Mouse (Mus musculus): Measurements from ENCODE around the gene Ltbp3. TPM values are rescaled to one million over a fixed set of nuclear protein-coding genes. Genes with fewer than 3 reads are reported as not detected.
"Not testable (repeated sequence)": the region's sequence is repeated elsewhere in the genome, so short reads cannot be mapped to it uniquely, and the experiment has no call there.

Ltbp3 gene
- polyA plus RNA-seq, 1 experiment = 18.4 TPM

DNA sequence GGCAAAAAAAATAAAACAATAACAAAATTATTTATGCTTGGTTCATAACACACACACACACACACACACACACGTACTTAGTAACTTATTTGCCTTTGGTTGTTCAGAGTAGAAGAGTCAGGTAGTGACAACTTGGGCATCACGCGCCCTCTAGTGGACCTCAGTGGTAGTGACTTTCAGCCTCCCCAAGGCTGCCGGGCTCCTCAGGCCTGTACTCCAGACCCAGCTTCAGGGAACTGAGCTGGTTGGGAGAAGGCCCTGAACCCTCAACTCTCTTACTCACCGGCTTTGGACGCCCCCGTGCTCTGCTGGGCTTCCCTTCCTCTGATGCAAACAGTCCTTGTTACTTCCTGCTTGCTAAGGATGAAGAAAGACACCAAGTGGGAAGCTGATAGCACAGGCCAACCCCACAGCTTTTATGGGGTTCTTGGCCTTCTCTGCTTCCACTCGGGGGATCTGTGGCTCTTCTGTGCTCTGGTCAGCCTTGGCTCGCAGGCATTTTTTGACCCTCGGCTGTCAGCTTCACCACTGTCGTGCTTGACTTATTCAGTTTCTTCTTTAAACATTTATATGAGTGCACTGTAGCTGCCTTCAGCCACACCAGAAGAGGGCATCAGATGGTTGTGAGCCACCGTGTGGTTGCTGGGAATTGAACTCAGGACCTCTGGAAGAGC is 45.9 kb downstream of the Ltbp3 start:
- 9% methylated on average over 12 of the region's 12 CpGs for WGBS
- DNase-seq (ENCODE audit: low read depth, low spot score) = no peak

DNA sequence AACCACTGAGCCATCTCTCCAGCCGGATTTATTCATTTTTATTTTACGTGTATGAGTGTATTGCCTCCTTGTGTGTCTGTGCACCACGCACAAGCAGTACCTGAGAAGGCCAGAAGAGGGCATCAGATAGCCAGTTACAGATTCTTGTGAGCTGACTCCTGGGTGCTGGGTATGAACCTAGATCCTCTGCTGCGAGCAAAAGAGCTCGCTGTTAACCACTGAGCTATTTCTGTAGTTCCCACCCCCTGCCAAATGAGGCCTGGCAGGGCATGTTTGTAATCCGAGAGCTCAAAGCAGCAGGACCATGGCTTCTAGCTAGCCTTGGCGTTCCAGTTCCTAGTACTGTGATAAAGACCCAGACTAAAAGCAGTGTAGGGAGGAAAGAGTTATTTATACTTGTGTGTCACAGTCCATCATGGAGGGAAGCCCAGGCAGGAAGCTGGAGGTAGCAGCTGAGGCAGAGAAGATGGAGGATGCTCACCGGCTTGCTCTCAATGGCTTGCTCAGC is 46.5 kb downstream of the Ltbp3 start:
- WGBS = 25% methylated on average over 8 of the region's 8 CpGs

DNA sequence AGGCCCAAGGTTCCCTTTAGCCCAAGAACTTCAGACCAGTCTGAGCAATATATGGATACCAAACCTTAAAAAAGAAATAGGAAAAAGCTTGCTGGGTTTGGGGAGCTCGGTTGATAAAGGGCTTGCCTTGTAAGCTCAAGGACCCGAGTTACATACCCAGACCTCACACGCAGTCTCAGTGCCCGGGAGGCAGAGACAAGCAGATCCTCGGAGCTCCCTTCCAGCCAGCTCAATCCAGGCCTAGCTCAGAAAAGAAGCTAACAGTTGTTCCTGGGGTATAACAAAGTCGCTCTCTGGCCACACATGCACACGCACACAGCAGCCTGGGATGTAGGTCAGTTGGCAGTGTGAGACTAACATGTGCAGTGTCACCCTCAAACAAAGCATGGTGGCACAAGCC is 47.2 kb downstream of the Ltbp3 start:
- no peak for DNase-seq (ENCODE audit: low read depth, low spot score)
- 89% methylated on average over 7 of the region's 7 CpGs for WGBS

More for the DNA sequence above, 46.5 kb downstream of the Ltbp3 start:
- DNase-seq (ENCODE audit: low read depth, low spot score) = no peak

DNA sequence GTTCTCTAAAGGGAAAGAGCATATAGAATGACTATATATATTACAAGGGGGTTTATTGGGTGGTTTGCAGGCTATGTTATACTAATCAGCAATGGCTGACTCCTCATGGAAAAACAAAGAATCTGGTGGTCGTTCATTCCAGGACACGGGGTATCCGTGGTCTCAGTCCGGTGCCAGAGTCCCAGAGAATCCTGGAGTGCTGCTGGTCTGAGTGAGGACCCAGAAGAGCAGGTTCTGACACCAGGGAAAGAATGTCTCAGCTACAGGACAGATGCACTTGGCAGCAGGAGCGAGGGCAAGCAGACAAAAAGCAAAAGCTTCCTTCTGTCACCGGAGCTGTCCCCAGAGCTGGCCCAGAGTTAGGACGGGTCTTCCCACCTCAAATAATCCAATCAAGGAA is 47.9 kb downstream of the Ltbp3 start:
- no peak for DNase-seq (ENCODE audit: low read depth, low spot score)
- 89% methylated on average over 7 of the region's 7 CpGs for WGBS

DNA sequence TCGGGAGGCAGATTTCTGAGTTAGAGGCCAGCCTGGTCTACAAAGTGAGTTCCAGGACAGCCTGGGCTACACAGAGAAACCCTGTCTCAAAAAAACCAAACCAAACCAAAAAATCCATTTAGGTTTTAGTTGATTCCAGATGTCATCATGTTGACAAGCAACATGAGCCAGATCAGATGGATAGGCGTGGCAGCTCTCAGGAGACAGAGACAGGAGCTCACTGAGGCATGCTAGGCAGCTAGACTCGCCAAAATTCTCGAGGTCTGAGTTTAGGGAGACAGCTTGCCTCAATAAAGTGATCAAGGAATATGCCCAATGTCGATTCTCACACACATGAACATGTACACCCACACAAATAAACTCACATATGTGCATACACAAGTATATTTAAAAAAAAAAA is 48.4 kb downstream of the Ltbp3 start:
- 65% methylated on average over 5 of the region's 5 CpGs for WGBS
- no peak for DNase-seq (ENCODE audit: low read depth, low spot score)

DNA sequence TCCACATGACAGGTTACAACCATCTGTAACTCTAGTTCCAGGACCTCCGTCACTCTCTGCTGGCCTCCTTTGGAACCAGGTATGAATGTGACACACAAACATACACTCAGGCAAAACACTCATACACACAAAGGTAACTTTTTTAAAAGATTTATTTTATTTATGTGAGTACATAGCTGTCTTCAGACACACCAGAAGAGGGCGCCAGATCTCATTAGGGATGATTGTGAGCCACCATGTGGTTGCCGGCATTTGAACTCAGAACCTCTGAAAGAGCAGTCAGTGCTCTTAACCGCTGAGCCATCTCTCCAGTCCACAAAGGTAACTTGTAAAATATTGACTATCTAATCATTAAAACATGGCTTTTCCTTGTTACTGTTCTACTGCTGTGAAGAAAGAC is 50.6 kb downstream of the Ltbp3 start:
- WGBS = 66% methylated on average over 4 of the region's 4 CpGs
- DNase-seq (ENCODE audit: low read depth, low spot score) = no peak

DNA sequence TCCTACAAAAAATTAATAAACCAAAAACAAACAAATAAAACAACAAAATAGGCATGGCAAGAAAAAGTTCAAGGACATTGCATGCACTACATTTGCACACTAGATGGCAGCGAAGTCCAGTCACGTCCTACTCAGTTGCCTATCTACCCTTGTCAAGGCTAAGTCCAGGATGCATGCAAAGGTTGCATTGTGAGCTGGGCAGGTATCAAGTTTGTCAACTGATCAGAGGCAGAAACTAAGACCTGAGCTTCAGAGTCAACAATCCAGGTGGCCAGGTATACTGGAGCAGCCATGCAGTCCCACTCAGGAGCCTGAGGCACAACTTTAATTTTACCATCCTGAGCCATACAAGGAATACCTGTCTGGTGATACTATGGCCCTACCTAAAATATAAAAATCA is 52.4 kb downstream of the Ltbp3 start:
- WGBS = 2% methylated on average over 2 of the region's 2 CpGs
- DNase-seq (ENCODE audit: low read depth, low spot score) = no peak

DNA sequence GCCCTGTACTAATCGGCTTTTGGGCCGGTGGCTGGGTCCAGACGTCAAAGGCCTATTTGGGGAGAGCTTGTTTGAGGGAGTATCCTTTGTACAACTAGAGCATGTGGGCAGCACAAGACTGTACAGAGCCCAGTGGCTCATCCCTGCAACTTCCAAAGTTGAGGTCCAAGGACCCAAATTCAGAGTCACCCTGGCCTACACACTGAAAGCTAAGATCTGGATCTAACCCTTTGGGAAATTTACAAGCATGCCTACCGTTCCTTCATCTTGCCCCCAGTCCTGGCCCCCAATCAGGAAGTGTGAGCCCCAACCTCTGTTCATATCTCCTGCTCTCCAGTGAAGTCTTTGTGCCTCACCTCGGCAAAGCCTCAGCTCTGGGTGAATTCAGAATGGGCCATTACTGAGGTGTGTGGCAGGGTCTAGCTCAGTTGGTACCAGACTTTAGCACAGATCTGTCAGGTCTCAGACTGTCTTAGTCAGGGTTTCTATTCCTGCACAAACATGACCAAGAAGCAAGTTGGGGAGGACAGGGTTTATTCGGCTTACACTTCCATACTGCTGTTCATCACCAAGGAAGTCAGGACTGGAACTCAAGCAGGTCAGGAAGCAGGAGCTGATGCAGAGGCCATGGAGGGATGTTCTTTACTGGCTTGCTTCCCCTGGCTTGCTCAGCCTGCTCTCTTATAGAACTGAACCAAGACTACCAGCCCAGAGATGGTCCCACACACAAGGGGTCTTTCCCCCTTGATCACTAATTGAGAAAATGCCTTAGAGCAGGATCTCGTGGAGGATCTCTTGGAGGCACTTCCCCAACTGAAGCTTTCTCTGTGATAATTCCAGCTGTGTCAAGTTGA is 53.4 kb downstream of the Ltbp3 start:
- WGBS = 18% methylated on average over 7 of the region's 7 CpGs
- not testable (repeated sequence) for DNase-seq (ENCODE audit: low read depth, low spot score)

DNA sequence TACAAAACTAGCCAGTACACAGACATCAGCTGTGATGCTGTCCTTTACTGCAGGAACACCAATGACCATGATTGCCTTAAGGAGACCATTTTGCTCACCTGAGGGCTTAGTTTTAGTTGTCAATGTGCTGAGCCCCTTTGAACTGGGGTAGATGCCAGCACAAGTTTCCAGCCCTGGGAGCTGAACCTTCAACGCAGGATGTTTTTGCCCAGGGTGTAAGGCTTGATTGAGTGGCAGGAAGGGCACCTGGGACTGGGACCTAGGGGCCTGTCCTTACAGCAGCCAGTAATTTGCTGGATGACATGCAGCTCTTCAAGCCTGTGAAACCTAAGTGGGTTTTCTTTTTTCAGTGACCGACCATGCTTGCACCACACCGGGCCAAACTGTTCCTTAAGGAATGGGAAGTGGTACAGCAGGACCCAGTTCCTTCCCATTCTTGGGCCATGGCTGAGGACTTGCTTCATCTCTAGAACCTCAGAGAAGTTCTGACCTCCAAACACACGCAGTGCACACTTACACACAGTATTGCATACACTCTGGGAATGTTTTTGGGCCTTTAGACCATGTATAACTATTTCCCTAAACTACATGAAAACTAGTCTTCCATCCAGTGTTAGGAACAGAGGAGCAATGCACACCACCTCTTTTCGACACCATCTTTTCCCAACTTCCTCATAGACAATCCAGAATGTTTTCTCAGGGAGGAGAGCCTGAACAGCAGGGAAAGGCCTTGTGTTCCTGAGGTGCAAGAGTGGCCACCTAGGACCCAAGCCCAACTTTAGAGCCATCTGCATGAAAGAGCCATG is 54.3 kb downstream of the Ltbp3 start:
- no peak for DNase-seq (ENCODE audit: low read depth, low spot score)
- WGBS = 22% methylated on average over 5 of the region's 5 CpGs

DNA sequence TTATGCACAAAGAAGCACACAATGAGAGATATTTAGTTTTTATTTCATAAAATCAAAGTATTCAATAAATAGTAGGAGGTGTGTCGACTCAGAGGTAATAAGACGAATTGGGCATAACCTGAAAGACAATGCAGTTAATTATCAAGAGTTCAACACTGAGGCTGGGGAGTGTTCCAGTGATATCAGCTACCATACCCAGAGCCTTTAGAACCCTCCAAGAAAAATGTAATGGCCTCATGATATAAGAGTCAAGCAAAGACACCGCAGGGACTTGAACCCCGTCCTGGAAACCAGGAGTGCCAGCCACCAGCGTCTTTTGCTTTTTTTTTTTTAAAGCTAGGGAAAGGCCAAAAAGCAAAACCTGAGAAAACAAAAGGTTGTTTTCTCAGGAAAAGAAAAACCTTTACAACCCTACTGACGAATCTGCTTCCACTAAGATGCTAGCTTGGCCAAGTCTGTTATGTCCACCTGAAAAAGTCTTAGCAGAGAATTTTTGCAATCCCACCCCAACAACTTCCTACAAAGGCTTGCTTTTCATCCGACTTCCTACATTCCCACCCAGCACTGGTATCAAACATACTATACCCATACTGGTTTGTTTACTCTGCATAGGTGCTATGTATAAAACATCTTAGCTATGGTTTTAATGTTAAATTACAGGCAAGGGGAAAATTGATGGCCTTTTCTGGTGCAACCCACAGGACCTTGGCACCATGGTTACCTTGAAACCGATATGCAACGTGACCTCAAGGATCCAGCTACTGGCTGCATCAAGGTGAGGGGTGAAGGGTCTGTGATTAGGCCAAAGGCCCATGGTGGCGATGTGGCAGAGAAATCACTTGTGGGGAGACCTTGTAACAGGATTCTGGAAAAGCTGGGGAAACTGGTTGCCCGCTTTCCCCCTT is 55.2 kb downstream of the Ltbp3 start:
- no peak for DNase-seq (ENCODE audit: low read depth, low spot score)
- 37% methylated on average over 11 of the region's 11 CpGs for WGBS

DNA sequence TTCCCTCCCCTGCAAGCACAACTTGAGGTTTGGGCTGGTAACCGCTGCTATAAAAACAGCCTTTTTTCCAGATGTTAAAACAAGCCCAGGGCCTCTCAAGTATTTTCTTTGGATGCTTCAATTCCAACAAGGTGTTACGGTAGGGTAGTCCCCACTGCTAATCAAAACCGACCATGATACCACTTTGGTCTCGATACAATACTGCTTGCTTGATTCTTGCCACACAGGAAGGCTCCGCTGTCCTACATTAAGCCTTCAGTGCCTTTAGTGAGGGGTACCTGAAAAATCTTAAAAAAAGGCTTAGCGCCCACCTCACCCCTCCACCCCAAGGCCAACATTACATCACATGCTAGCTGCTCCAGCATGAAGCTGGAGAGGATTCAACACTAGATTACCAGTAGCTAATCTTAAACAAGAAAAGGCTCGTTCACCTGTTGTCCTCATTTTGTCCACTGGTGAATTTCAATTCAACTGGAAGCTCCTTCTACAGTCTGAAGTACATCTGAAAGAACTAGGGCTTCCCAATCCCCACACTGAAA is 55.9 kb downstream of the Ltbp3 start:
- no peak for DNase-seq (ENCODE audit: low read depth, low spot score)
- WGBS = 32% methylated on average over 7 of the region's 7 CpGs

DNA sequence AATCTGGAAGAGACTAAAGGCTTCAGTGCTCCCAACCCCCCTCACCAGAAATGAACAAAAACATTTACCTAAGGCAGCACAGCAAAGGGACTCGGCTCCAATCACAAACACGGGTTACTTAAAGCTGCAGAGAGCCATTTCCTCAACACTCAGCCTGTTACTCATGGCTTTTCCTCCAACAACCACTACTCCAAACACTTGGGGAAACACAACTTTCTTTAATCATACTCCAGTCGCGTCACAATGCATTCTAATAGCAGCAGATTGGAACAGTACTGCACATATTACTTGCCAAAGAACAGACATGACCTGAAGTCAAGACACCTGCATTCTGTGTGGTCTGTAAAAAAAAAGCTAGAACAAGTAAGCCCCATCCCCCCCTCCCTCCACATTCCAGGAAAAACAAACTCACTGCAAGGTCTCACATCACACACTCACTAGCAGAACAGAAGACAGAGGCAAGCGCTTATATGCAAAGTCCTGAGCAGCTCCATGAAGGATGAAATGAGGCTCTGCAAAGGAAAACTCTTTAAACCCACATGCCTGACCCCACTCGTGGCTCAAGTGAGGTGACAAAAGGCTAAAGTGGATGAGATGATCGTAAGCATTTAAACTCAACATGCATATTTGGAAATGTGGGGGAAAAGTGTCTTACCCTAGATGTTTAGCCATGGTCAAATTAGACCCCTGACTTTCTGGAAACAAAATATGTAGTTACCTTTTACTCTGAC is 56.8 kb downstream of the Ltbp3 start:
- 1% methylated on average over 7 of the region's 7 CpGs for WGBS
- no peak for DNase-seq (ENCODE audit: low read depth, low spot score)

DNA sequence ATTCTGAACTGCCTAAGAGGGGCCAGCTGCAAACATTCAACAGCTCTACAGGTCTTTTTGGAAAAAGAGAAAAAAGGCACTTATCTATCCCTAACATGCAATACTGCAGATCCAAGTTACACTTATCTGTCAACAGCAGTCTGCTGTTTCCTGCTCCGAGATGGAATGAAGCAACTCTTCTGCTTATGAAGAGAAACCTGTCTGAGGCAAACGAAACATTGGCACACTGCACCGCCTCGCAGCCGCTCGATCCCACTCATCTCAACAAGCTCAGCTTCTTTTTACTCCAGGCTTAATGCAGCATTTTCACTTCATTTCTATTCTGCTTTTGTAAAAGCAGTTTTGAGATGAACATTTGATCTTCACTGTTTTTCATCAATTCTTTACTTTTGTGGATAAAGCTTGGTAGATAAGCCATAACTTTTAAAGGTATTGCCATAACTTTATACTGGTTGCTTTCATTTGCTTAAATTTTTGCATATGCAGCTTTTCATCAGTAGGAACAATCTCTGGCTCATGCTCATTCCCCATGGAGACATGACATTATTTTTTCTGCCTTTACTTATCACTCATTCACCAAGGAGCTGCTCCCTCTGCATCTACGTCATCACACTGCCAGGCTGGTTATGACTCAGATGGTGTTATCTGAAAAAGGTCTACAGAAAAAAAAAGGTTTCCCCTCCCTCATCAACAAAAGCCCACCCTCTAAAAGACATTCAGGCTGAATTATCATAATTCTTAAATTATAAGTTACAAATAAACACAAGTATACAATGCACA is 58.2 kb downstream of the Ltbp3 start:
- WGBS = 0% methylated on average over 7 of the region's 7 CpGs
- DNase-seq (ENCODE audit: low read depth, low spot score) = no peak

DNA sequence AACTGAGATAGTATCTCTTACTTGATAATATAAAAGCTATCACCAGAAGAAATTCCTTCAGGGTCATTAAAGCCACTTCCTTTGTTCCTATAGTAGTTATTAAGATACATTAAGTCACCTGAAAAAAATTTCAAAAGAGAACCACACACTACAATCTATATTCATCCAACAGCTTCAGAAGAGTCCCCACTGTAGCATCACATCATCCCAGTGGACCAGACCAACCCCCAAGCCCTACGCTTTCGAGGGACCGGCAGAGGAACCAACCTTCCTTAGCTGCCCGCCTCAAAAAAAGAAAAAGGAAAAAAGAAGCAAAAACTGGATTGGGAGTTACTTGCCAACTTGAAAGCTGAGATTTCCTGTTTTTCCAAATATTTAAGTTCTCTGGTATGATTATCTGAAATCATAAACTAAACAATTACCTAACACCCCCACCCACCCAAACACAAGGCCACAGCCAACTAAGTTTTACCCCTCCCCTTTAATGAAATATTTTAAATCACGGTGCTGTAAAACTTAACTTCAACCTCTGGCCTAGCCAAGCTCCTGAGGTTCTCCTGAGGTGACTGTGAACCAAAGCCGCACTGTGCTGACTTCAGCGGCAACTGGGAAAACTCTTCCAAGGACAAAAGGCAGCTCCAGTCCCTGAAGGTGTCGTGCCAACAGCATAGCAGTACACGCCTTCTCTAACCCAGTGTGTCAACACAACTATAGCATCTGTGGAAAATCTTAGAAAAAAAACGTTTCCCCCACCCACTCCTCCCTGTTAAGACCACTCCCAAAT is 59.1 kb downstream of the Ltbp3 start:
- WGBS = under 1% methylated on average over 10 of the region's 10 CpGs

DNA sequence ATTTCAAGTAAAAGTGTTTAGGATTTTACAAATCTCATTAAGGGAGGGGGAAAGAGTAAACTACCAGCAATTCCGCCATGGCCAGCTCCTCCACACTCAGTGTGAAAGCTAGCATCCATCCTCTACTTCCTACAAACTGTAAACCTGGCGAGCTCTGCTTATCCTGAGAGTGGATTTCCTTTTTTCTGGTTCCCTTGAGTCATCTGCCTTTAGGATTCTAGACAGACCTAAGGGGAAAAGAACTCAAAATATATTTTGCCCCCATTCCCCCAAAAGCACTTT is 59.6 kb downstream of the Ltbp3 start:
- DNase-seq (ENCODE audit: low read depth, low spot score) = no peak
- WGBS = 0% methylated on average over 2 of the region's 2 CpGs

More for the DNA sequence above, 59.1 kb downstream of the Ltbp3 start:
- DNase-seq (ENCODE audit: low read depth, low spot score) = no peak

DNA sequence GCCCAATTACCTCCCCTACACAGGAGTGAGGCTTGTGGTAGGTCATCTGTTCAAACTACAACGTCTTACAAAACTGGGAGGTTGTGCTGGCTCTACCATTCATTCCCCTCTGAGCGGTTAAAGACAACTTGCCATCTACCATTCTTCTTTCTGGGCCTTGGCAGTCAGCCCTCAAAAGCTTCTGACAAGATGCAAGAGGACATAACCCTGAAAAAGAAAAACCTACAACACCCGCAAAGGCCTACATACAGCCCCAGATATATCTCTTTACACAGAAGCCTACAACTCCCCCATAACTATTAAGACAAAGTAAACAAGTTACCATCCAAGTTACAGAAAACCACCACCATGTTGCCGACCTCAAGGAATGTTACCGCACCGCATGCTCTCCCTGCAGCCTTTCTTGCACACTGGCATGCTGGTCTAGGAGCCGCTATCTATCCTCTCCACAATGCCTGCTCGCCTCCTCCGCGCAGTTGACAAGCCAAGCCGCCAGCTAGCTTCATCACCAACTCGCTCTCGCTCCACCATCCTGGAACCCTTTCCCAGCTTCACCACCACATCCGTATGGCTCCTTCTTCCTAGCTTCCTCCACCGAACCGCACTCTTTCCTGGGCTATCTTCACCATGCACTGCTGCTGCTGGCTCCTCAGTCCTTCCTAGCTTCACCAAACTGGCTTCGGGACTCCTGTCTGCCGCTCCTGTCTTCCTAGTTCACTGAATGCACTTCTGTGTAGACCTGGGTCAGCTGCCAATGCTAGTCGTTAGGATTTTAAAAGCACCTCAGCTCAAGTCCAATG is 60.1 kb downstream of the Ltbp3 start:
- under 1% methylated on average over 19 of the region's 19 CpGs for WGBS
- DNase-seq (ENCODE audit: low read depth, low spot score) = no peak
